Mouse (Mus musculus): Measurements from ENCODE around the gene Fam78a. TPM values are rescaled to one million over a fixed set of nuclear protein-coding genes. Genes with fewer than 3 reads are reported as not detected.

Gene Fam78a
- polyA plus RNA-seq, 1 experiment from 2014 or later = 27.6 TPM

DNA sequence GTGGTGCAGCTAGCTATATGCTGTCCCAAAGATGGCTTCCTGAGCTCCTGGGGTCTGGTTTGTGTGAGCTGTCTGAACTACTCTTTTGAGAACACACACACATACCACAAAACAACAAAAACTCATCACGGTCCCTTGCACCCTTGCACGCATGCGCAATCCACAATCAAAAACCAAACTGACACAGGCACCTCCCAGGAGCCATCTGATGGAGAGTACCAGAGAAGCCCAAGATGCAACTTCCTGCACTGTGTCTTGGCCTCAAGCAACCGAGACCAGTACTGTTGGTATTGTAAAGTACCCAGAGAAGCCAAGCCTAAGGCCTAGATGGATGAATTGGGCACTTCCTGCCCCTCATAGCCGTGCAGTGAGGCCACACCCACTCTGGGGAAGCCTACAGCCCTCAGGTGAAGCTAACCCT, 19.3 kb downstream of the Fam78a start:
- Histone ChIP-seq H3K27ac (ENCODE audit: low read length) (peak overlapping the region; percentile 95), H3K9me3 (replicated peaks; ENCODE audit: control insufficient read depth, low read length) (no peaks in the 10 kb centered on the region), H3K4me2 (ENCODE audit: low read depth, low read length) (peak overlapping the region; percentile 50), H3K36me3 (ENCODE audit: control insufficient read depth, insufficient read depth) (peaks cover 12% of the 10 kb centered on the region), H3K27me3 (ENCODE audit: control insufficient read depth, insufficient read depth, low read length) (no peaks in the 10 kb centered on the region), H3K4me1 (ENCODE audit: control insufficient read depth, insufficient read depth, low read length) (peaks cover 70% of the 10 kb centered on the region), H3K4me3 (ENCODE audit: low read length) (no peak overlapping the region), H3K9ac (ENCODE audit: low read length) (peak overlapping the region; percentile 69; the same call in 1 of the 2 replicates)
- 40% methylated on average over 5 of the region's 5 CpGs for WGBS
- 0 out of 2 replicates have a peak, but pooled peaks have one; percentile 2 for ATAC-seq (replicated peaks; ENCODE audit: extremely low read depth, insufficient read depth, low FRiP score)

GRCm38 (mm10) chr2:32064913-32065312, 19.7 kb downstream of the Fam78a start:
- no peaks in the 10 kb centered on the region for H3K27me3 ChIP-seq (ENCODE audit: control insufficient read depth, insufficient read depth, low read length)
- H3K9ac ChIP-seq (ENCODE audit: low read length) = peak overlapping the region; percentile 69
- peak overlapping the region; percentile 50 for H3K4me2 ChIP-seq (ENCODE audit: low read depth, low read length)
- peaks cover 74% of the 10 kb centered on the region for H3K4me1 ChIP-seq (ENCODE audit: control insufficient read depth, insufficient read depth, low read length)
- H3K4me3 ChIP-seq (ENCODE audit: low read length) = peak overlapping the region; percentile 14; the same call in 1 of the 2 replicates
- H3K36me3 ChIP-seq (ENCODE audit: control insufficient read depth, insufficient read depth) = peaks cover 12% of the 10 kb centered on the region
- ATAC-seq (replicated peaks; ENCODE audit: extremely low read depth, insufficient read depth, low FRiP score) = no peak; the same call in none of the 2 replicates
- no peaks in the 10 kb centered on the region for H3K9me3 ChIP-seq (replicated peaks; ENCODE audit: control insufficient read depth, low read length)
- peak overlapping the region; percentile 95 for H3K27ac ChIP-seq (ENCODE audit: low read length)
- 28% methylated on average over 13 of the region's 13 CpGs for WGBS

DNA sequence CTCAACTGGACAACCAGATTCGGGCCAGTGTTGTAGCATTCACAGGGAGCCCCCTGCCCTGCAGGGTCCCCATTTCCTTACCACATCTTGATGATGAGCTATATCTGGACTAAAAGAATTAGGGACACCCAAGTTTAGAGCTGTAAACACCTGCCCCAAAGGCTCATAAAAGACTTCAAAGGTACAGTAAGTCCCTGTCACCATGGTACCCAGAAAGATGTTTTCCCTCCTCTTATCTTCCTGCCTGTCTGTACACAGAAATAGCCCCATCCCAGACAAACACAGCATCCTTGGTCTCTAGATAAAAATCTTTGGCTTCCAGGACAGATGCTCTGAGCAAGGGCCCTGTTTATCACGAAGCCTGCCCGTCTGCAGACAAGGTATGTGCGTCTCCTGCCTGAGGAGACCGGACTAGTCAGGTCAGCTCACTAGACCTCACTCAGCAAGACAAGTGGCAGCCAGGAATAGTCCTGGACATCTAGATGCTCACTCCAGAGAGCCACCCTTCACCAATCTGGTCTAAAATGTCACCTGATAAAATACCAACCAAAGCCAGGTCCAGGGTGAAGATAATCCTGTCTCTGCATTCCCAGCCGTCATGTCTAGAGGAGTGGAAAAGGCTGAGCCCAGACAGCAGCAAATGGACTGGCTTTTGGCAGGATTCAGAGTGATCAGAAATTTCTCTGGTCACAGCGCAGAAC, 21.1 kb downstream of the Fam78a start:
- WGBS = 28% methylated on average over 7 of the region's 7 CpGs
- Histone ChIP-seq H3K9ac (ENCODE audit: low read length) (peak overlapping the region; percentile 69), H3K9me3 (replicated peaks; ENCODE audit: control insufficient read depth, low read length) (no peaks in the 10 kb centered on the region), H3K27me3 (ENCODE audit: control insufficient read depth, insufficient read depth, low read length) (no peaks in the 10 kb centered on the region), H3K4me3 (ENCODE audit: low read length) (no peak overlapping the region), H3K4me2 (ENCODE audit: low read depth, low read length) (peak overlapping the region; percentile 50), H3K27ac (ENCODE audit: low read length) (peak overlapping the region; percentile 95), H3K4me1 (ENCODE audit: control insufficient read depth, insufficient read depth, low read length) (peaks cover 82% of the 10 kb centered on the region), H3K36me3 (ENCODE audit: control insufficient read depth, insufficient read depth) (peaks cover 4% of the 10 kb centered on the region; the same call in 1 of the 2 replicates)
- peak; percentile 34; the same call in 1 of the 2 replicates for ATAC-seq (replicated peaks; ENCODE audit: extremely low read depth, insufficient read depth, low FRiP score)

DNA sequence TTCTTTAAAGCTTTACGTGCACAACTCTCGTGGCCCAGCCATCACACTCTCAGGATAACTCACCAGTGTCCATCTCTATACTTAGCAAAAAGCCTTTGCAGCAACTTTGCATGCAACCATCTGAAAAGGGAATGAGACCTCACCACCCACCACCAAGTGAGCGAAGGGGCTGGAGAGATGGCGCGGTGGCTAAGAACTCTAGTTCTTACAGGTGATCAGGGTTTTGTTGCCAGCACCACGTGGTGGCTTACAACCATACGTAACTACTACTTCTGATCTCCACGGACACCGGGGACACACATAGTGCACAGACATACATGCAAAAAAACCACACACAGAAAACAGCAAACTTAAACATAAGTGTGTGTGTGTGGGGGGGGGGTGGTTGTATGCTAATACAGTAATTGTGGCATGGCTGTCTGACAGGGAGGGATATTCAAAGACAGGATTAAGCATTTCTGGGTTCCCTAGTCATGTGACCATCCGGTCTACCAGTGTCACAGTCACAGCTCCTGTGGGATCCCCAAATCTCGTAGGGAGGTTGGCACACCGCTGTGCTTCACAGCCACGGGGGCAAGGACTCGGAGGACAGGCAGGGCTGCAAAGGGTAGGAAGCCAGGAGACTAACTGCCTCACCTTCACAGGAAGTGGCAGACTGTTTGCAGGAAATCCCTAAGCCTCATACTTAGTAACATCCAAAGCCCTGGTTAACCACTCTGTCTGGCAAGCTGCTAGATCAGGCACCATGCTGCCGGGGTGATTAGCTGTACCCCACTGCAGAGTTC, 21.8 kb downstream of the Fam78a start:
- Histone ChIP-seq H3K27me3 (ENCODE audit: control insufficient read depth, insufficient read depth, low read length) (no peaks in the 10 kb centered on the region), H3K36me3 (ENCODE audit: control insufficient read depth, insufficient read depth) (no peaks in the 10 kb centered on the region), H3K4me1 (ENCODE audit: control insufficient read depth, insufficient read depth, low read length) (peaks cover 76% of the 10 kb centered on the region), H3K9ac (ENCODE audit: low read length) (peak overlapping the region; percentile 35; the same call in 1 of the 2 replicates), H3K27ac (ENCODE audit: low read length) (peak overlapping the region; percentile 95), H3K4me2 (ENCODE audit: low read depth, low read length) (peak overlapping the region; percentile 6; the same call in 1 of the 2 replicates), H3K9me3 (replicated peaks; ENCODE audit: control insufficient read depth, low read length) (no peaks in the 10 kb centered on the region), H3K4me3 (ENCODE audit: low read length) (no peak overlapping the region)
- WGBS = 73% methylated on average over 15 of the region's 15 CpGs
- ATAC-seq (replicated peaks; ENCODE audit: extremely low read depth, insufficient read depth, low FRiP score) = no peak

GRCm38 (mm10) chr2:32061722-32062505, 22.7 kb downstream of the Fam78a start:
- Histone ChIP-seq H3K4me1 (ENCODE audit: control insufficient read depth, insufficient read depth, low read length) (peaks cover 79% of the 10 kb centered on the region), H3K4me2 (ENCODE audit: low read depth, low read length) (no peak overlapping the region), H3K27ac (ENCODE audit: low read length) (peak overlapping the region; percentile 95), H3K9ac (ENCODE audit: low read length) (0 out of 2 replicates have a peak overlapping the region, but pooled peaks have one; percentile 3), H3K36me3 (ENCODE audit: control insufficient read depth, insufficient read depth) (no peaks in the 10 kb centered on the region), H3K9me3 (replicated peaks; ENCODE audit: control insufficient read depth, low read length) (no peaks in the 10 kb centered on the region), H3K4me3 (ENCODE audit: low read length) (no peak overlapping the region), H3K27me3 (ENCODE audit: control insufficient read depth, insufficient read depth, low read length) (no peaks in the 10 kb centered on the region)
- 43% methylated on average over 12 of the region's 12 CpGs for WGBS
- ATAC-seq (replicated peaks; ENCODE audit: extremely low read depth, insufficient read depth, low FRiP score) = no peak

DNA sequence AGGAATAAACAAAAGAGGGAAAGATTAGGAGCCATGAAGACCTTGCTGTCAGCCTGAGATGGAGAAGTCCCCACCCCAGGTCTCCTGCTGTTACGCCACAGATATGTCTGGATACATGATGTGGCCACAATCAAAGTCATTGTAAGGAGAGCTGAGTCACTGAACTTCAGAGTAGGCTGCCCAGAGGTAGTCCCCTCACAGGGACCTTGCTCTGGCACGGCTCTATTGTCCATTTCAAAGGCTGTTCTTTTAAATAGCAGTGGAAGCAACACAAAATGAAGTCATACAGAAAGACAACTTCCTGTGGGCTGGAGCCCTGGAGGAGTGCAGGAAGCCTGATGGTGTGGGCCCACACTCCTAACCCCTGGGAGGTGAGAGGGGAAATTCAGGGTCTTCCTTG, 23.5 kb downstream of the Fam78a start:
- ATAC-seq (replicated peaks; ENCODE audit: extremely low read depth, insufficient read depth, low FRiP score) = no peak
- no peak overlapping the region for H3K4me3 ChIP-seq (ENCODE audit: low read length)
- peaks cover 76% of the 10 kb centered on the region for H3K4me1 ChIP-seq (ENCODE audit: control insufficient read depth, insufficient read depth, low read length)
- no peaks in the 10 kb centered on the region for H3K9me3 ChIP-seq (replicated peaks; ENCODE audit: control insufficient read depth, low read length)
- no peak overlapping the region for H3K9ac ChIP-seq (ENCODE audit: low read length)
- 53% methylated on average over 2 of the region's 2 CpGs for WGBS
- peak overlapping the region; percentile 95 for H3K27ac ChIP-seq (ENCODE audit: low read length)
- H3K27me3 ChIP-seq (ENCODE audit: control insufficient read depth, insufficient read depth, low read length) = no peaks in the 10 kb centered on the region
- no peaks in the 10 kb centered on the region for H3K36me3 ChIP-seq (ENCODE audit: control insufficient read depth, insufficient read depth)
- H3K4me2 ChIP-seq (ENCODE audit: low read depth, low read length) = no peak overlapping the region

DNA sequence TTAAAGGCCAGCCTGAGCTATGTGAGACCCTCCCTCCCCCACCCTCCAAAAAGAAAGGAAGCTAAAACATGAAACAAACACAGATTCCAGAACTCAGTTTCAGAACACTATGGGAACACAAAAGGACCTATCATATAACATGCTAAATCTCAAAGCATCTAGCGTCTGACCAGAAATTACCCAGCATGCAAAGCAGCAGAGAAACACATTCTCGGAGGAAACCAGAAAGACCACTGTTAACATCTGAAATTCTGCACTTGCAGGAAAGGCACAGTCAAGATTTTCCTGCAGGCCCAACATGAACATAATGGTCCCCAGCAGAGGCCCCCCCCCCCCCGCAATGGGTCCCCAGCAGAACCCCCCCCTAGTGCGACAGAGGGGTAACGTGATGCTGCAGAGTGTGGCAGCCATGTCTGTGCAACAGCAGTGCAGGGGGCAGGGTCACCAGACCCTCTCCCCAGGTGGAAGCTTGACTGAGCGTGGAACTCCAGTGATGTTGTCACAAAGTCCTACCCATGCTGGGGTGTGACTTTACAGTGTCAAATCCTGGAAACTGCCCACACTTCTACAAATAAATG, 24.3 kb downstream of the Fam78a start:
- H3K9me3 ChIP-seq (replicated peaks; ENCODE audit: control insufficient read depth, low read length) = no peaks in the 10 kb centered on the region
- no peak overlapping the region for H3K4me2 ChIP-seq (ENCODE audit: low read depth, low read length)
- H3K27me3 ChIP-seq (ENCODE audit: control insufficient read depth, insufficient read depth, low read length) = no peaks in the 10 kb centered on the region
- ATAC-seq (replicated peaks; ENCODE audit: extremely low read depth, insufficient read depth, low FRiP score) = no peak
- H3K27ac ChIP-seq (ENCODE audit: low read length) = peak overlapping the region; percentile 95; the same call in 1 of the 2 replicates
- no peaks in the 10 kb centered on the region for H3K36me3 ChIP-seq (ENCODE audit: control insufficient read depth, insufficient read depth)
- no peak overlapping the region for H3K9ac ChIP-seq (ENCODE audit: low read length)
- H3K4me3 ChIP-seq (ENCODE audit: low read length) = no peak overlapping the region
- 59% methylated on average over 6 of the region's 6 CpGs for WGBS
- H3K4me1 ChIP-seq (ENCODE audit: control insufficient read depth, insufficient read depth, low read length) = peaks cover 70% of the 10 kb centered on the region

GRCm38 (mm10) chr2:32059613-32060012, 25.0 kb downstream of the Fam78a start:
- peak overlapping the region; percentile 23; the same call in 1 of the 2 replicates for H3K27ac ChIP-seq (ENCODE audit: low read length)
- H3K36me3 ChIP-seq (ENCODE audit: control insufficient read depth, insufficient read depth) = no peaks in the 10 kb centered on the region
- H3K4me2 ChIP-seq (ENCODE audit: low read depth, low read length) = no peak overlapping the region
- H3K4me3 ChIP-seq (ENCODE audit: low read length) = no peak overlapping the region
- no peaks in the 10 kb centered on the region for H3K9me3 ChIP-seq (replicated peaks; ENCODE audit: control insufficient read depth, low read length)
- no peaks in the 10 kb centered on the region for H3K27me3 ChIP-seq (ENCODE audit: control insufficient read depth, insufficient read depth, low read length)
- 52% methylated on average over 6 of the region's 6 CpGs for WGBS
- peaks cover 70% of the 10 kb centered on the region for H3K4me1 ChIP-seq (ENCODE audit: control insufficient read depth, insufficient read depth, low read length)
- ATAC-seq (replicated peaks; ENCODE audit: extremely low read depth, insufficient read depth, low FRiP score) = no peak
- 0 out of 2 replicates have a peak overlapping the region, but pooled peaks have one; percentile 18 for H3K9ac ChIP-seq (ENCODE audit: low read length)
